Mouse (Mus musculus) liver, embryonic 14.5 days (tissue): ENCODE measurements at regions not wholly inside any gene's neighbourhood (a gene's known extent, or its start where the extent isn't known, plus 50 kb on each side); places are given as distances from the start of the nearest gene placed in this dataset.

Experiments
- ATAC-seq: fragments of 200-750 bp; cut with Nextera tagmentation; 2 replicates; pipeline ENCODE4 v1.8.0; 2017; ENCODE audit warnings: moderate number of reproducible peaks, mild to moderate bottlenecking, moderate library complexity; ENCODE audit not compliant: insufficient read depth
- DNase-seq, 3 experiments: peaks; one replicate each; pipeline ENCODE4 v3.0.0-alpha.2; 2012 to 2013; ENCODE audit warnings: low read depth in 3 of 3, low spot score in 3 of 3
- H3K27ac ChIP-seq: fragments of 300-500 bp; sonication (generic); 2 replicates; pipeline ENCODE4 v1.5.1; 2014; ENCODE audit warnings: moderate library complexity, mild to moderate bottlenecking, control low read depth, inconsistent platforms
- H3K27me3 ChIP-seq: fragments of 300-500 bp; sonication (generic); 2 replicates; pipeline ENCODE4 v1.6.1; 2014; ENCODE audit warnings: mild to moderate bottlenecking, low read length, moderate library complexity; ENCODE audit not compliant: control insufficient read depth, insufficient read depth
- H3K36me3 ChIP-seq: fragments of 300-500 bp; sonication (generic); replicated peaks from 2 replicates; pipeline ENCODE4 v1.6.1; 2014; ENCODE audit warnings: low read depth; ENCODE audit not compliant: control insufficient read depth, insufficient read depth
- H3K4me1 ChIP-seq, 2 experiments: fragments of 200-500 bp in 1 of 2; fragments of 300-500 bp in 1 of 2; sonication (generic) in 1 of 2; replicated peaks; 2 replicates each; pipeline ENCODE4 v1.6.1; 2012 to 2014; ENCODE audit warnings: antibody characterized with exemption in 1 of 2, inconsistent platforms in 1 of 2, low read length in 1 of 2; ENCODE audit not compliant: control insufficient read depth in 2 of 2, insufficient read depth in 2 of 2
- H3K4me2 ChIP-seq: fragments of 300-500 bp; sonication (generic); 2 replicates; pipeline ENCODE4 v1.6.1; 2014; ENCODE audit warnings: low read depth, mild to moderate bottlenecking, control low read depth, moderate library complexity
- H3K4me3 ChIP-seq, 2 experiments: fragments of 200-500 bp in 1 of 2; fragments of 300-500 bp in 1 of 2; sonication (generic) in 1 of 2; 2 replicates each; pipeline ENCODE4 v1.5.1; 2012 to 2014; ENCODE audit warnings: low read depth in 2 of 2, low read length in 2 of 2, mild to moderate bottlenecking in 2 of 2, control low read depth in 1 of 2, inconsistent platforms in 1 of 2, moderate library complexity in 1 of 2; ENCODE audit not compliant: insufficient read depth in 1 of 2
- H3K9ac ChIP-seq: fragments of 300-500 bp; sonication (generic); replicated peaks from 2 replicates; pipeline ENCODE4 v1.6.1; 2014; ENCODE audit warnings: mild to moderate bottlenecking, control low read depth, moderate library complexity
- H3K9me3 ChIP-seq: fragments of 300-500 bp; sonication (generic); 2 replicates; pipeline ENCODE4 v1.6.1; 2016; ENCODE audit warnings: low read length, mixed read lengths; ENCODE audit not compliant: control insufficient read depth
- CTCF ChIP-seq: IDR thresholded peaks from 2 replicates; pipeline ENCODE4 v1.5.1; 2016; ENCODE audit warnings: antibody characterized with exemption, low read depth, control low read depth
- EP300 ChIP-seq: IDR thresholded peaks from 2 replicates; pipeline ENCODE4 v1.6.1; 2016; ENCODE audit warnings: antibody characterized with exemption, low read depth
- WGBS: fragments of 180-500 bp; shearing (Covaris S2); extraction: QIAGEN DNeasy Blood & Tissue Kit; methylation state at CpG from one replicate; pipeline ENCODE4 v1.1.7; 2014; ENCODE audit not compliant: insufficient replicate concordance; 5-methylcytosine and 5-hydroxymethylcytosine counted together

GRCm38 (mm10) chrX:164878336-164878735 is 101.8 kb downstream of the Mospd2 start:
- ATAC-seq = no peak
- TF ChIP-seq EP300 (no peak), CTCF (no peak)
- Histone ChIP-seq H3K9me3 (no peaks in the 10 kb centered on the region), H3K9ac (no peak overlapping the region), H3K27me3 (no peaks in the 10 kb centered on the region), H3K4me3 (no peak overlapping the region), H3K27ac (no peak overlapping the region), H3K36me3 (no peaks in the 10 kb centered on the region), H3K4me2 (no peak overlapping the region), H3K4me1 (no peaks in the 10 kb centered on the region)
- no peak for DNase-seq
- WGBS = 69% methylated on average over 3 of the region's 3 CpGs

- H3K36me3 ChIP-seq = no peaks in the 10 kb centered on the region
- DNase-seq (no peak), ATAC-seq (no peak)
- H3K4me3 ChIP-seq = no peak overlapping the region
- H3K27me3 ChIP-seq = no peaks in the 10 kb centered on the region
- H3K9me3 ChIP-seq = no peaks in the 10 kb centered on the region
- H3K27ac ChIP-seq = no peak overlapping the region
- no peak for TF ChIP-seq EP300
- TF ChIP-seq CTCF = no peak
- 56% methylated on average over 6 of the region's 6 CpGs for whole genome bisulfite sequencing
- no peak overlapping the region for H3K4me2 ChIP-seq
- H3K4me1 ChIP-seq = no peaks in the 10 kb centered on the region
- H3K9ac ChIP-seq = no peak overlapping the region
These were observed 139.8 kb downstream of the Mospd2 start for GRCm38 (mm10) chrX:164840393-164840792.

DNA sequence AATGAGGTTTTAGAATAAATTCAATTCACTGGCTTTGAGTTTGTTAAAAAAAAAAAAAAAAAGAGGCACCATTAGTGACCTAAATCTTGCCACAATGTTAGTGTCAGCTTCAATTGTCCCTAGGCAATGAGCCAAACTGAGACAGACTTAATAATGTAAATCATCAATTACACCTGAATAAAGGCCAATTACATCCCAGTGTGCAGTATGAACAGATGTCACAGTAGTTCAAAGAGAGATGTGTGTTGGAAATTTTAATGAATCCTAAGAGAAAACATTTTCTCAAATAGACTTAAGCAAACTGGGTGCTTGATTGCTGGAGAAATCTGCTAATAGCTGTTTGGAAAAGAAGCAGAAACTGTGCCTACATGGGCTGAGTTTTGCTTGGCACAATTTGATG is 159.3 kb downstream of the Mospd2 start:
- no peak overlapping the region for H3K4me2 ChIP-seq
- H3K27me3 ChIP-seq = no peaks in the 10 kb centered on the region
- H3K4me1 ChIP-seq = no peaks in the 10 kb centered on the region
- no peak overlapping the region for H3K9ac ChIP-seq
- no peak overlapping the region for H3K27ac ChIP-seq
- no peaks in the 10 kb centered on the region for H3K36me3 ChIP-seq
- H3K9me3 ChIP-seq = no peaks in the 10 kb centered on the region
- ATAC-seq (no peak), DNase-seq (no peak)
- H3K4me3 ChIP-seq = no peak overlapping the region
- TF ChIP-seq EP300 (no peak), CTCF (no peak)

- H3K4me2 ChIP-seq = no peak overlapping the region
- no peaks in the 10 kb centered on the region for H3K27me3 ChIP-seq
- H3K4me3 ChIP-seq = no peak overlapping the region
- no peak overlapping the region for H3K9ac ChIP-seq
- WGBS = 20% methylated on average over 3 of the region's 3 CpGs
- DNase-seq (no peak), ATAC-seq (no peak)
- no peak overlapping the region for H3K27ac ChIP-seq
- TF ChIP-seq EP300 (no peak), CTCF (peak; percentile 18; the same call in 1 of the 2 replicates)
- H3K4me1 ChIP-seq = no peaks in the 10 kb centered on the region
- no peaks in the 10 kb centered on the region for H3K36me3 ChIP-seq
- H3K9me3 ChIP-seq = no peaks in the 10 kb centered on the region
These were observed 192.9 kb downstream of the Mospd2 start for GRCm38 (mm10) chrX:164787293-164787692.

DNA sequence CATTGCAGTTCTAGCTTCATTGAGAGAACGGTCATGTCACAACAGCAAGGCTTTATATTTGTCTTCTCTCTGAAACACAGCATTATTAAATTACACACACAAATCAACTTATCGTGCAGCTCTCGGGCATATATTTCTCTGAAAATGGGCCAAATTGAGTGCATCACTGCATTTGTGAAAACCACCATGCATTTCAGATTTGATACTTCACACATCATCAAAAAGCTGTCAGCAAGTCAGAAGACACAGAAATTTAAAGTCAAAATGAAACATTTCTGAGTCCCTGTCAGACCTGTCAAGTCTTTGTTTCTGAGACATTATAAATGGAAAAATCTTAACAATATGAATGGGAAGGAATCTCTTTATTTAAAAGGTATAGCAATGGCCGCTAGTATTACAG is 215.3 kb downstream of the Mospd2 start:
- Histone ChIP-seq H3K4me3 (no peak overlapping the region), H3K4me1 (no peaks in the 10 kb centered on the region), H3K27me3 (no peaks in the 10 kb centered on the region), H3K9ac (no peak overlapping the region), H3K4me2 (no peak overlapping the region), H3K27ac (no peak overlapping the region), H3K9me3 (no peaks in the 10 kb centered on the region), H3K36me3 (no peaks in the 10 kb centered on the region)
- 62% methylated on average over 4 of the region's 4 CpGs for WGBS
- ATAC-seq (no peak), DNase-seq (no peak)
- TF ChIP-seq CTCF = no peak
- no peak for TF ChIP-seq EP300
